Mouse (Mus musculus): ENCODE measurements around the gene Tmcc3.
"Not testable (repeated sequence)": the region's sequence is repeated elsewhere in the genome, so short reads cannot be mapped to it uniquely, and the experiment has no call there.

Tmcc3 gene

DNA sequence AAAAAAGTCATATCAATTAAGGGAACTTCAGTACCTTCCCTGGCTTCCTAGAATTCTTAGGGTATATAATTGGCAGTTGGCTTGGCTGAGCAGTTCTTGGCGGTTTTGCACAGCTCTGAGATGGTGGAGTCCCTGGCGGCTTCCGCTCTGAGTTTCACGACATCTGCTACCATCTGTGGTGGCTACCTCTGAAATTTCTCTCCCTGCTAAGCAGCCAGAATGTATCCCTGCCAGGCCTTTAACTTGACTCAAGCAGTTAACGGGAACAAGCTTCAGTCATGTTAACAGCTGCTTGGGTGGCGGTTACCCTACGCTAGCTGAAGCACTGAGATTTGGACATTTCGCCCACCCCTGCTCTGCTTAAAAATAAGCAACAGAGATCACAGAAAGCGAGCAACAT is 284.0 kb downstream of the Tmcc3 start:
- DNase-seq: no peak

DNA sequence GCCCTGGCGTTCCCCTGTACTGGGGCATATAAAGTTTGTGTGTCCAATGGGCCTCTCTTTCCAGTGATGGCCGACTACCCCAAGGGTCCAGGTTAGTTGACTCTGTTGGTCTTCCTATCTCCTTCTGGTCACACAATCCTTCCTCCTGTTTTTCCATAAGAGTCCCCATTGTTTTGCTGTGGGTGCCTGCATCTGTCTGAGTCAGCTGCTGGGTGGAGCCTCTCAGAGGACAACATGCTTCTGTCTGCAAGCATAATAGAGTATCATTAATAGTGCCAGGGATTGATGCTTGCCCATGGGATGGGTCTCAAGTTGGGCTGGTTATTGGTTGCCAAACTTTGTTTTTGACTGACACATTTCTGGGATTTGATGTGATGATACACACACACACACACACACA is 288.1 kb downstream of the Tmcc3 start:
- DNase-seq: not testable (repeated sequence)

DNA sequence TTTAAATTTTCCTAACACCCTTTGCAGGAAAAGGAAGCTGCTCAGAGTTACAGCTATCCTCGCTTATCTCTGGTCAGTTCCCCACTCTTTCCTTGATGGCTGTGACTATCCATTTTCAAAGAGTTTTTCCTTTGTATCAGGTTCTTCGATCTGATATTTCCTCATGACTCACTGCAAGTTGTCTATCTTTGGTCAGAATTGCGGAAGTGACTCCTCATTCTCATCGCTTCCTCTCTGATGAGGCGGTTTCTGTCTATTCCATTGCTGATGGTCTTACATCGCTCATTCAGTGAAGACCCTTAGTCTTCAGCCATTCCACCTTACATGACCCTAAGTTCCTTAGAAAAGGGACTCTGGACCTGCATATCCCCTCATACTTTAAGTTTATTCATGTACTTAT is 289.3 kb downstream of the Tmcc3 start:
- DNase-seq: no peak

DNA sequence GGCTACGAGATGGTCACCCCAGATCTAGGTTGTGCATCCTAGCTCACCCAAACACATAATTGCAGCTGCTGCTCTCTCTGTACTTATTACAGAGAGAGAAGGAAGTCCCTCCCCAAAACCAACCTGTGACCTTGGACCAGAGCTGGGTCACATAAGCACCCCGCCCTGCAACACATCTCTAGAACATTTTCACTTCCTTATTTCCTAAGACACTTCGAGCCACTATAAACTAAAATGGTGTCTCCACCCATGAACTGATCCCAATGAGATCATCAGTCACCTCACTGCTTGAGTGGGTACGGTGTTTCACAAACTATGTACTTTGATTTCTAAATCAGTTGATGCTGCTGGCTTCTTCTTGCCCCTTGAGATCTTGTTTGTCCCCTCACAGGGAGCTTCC is 293.7 kb downstream of the Tmcc3 start:
- no peak for DNase-seq

DNA sequence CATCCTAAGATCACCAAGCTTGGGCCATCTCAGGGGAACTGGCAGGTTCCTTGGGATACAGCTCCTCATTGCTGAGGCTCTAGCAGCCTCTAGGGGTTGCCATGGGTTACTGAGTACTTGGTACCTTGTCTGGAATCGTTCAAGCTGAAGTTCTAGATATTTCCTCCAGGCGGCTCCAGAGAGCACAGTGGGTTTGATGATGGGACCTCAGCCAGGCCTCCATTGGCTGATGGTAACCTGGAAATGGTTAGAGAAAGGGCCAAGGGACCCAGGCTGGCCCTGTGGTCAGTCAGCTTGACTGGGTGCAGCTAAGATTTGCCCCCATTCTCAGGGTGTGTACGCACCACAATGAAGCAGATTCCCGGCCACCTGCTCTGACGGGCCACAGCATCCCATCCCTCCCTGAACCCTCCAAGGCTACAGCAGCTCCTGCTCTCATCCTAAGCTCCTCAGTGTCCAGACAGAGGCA is 297.6 kb downstream of the Tmcc3 start:
- peak; percentile 55 to 65 for DNase-seq

DNA sequence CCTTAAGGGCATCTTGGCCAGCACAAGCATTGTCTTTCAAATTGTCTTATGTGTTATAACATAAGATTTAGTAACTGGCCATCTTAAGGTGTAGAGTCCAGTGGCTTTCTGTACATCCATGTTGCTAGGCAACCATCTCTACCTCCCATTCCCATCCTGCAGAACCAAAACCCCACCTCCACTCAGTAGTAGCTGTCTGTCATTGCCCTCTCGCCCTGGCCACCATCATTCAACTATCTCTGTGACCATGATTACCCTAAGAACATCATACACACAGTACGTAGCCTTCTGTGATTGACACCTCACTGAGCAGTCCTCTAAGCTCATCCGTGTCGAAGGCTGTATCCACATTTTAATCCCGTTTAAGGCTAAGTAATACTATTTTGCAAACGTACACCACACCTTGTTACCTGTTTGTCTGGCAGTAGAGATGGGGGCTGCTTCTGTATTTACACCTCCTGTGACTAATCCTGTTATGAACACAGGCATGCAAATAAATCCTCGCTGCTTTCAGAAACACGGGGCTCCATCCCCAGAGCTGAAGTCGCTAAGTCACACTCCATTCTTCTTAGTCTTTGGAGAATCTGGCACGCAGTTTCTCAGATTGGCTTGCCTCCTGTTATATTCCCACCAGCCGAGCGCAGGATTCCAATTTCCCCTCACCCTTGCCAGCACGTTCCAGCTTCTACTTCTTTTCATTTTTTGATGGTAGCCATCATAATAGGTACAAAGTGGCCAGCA is 299.6 kb downstream of the Tmcc3 start:
- no peak for DNase-seq

DNA sequence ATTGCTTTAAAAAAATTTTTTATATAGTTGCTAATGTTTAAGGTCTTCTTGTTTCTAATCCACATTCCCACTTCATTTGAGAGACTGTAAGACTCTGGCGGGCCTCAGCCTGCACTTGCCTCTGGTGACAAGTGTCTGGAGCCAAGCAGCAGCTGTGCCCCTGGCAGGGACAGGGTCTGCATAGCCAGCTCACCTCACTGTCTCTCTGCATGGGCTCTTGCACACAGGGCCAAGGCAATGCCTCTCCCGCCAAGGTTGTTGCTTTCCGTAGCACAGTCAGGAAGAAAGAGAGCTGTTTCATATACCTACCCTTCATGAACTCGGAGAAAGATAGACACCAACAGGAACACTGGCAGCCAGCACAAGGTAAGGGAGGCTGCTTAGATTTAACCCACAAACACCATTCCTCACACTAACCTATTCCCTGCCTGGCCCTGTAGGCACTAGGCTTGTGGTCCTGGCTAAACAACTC is 300.3 kb downstream of the Tmcc3 start:
- no peak for DNase-seq

DNA sequence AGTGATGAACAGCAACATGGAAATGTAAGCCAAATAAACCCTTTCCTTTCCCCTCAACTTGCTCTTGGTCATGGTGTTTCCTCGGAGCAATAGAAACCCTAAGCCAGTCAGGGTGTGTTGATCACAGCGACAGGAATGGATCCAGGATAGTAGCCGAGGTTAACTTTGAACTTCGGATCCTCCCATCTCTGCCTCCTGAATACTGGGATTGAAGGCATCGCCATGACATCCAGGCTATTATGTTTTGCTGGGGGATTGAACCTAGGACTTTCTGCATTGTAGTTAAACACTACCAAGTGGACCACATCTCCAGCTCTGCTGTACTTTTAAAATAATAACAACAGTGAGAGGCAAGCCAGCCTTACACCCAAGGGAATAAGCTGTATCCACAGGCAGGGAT is 307.8 kb downstream of the Tmcc3 start:
- DNase-seq: no peak

DNA sequence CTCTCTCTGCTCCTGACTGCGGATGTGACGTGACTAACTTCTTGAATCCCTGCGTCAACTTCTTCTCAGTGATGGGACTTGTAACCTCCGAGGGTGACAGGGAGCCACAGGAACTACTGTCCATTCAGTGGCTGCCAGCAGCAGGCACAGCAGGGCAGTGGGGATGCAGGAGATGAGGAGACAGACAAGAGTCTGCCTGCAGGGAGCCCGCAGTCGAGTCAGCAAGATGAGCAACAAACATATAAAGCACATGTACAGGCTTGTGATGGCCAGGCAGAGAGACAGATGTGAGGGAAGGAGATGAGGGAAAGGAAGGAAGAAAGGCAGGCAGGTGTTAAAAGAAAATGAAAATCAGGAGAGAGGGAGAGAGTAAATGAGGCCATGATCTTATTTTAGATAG is 308.8 kb downstream of the Tmcc3 start:
- DNase-seq: no peak

DNA sequence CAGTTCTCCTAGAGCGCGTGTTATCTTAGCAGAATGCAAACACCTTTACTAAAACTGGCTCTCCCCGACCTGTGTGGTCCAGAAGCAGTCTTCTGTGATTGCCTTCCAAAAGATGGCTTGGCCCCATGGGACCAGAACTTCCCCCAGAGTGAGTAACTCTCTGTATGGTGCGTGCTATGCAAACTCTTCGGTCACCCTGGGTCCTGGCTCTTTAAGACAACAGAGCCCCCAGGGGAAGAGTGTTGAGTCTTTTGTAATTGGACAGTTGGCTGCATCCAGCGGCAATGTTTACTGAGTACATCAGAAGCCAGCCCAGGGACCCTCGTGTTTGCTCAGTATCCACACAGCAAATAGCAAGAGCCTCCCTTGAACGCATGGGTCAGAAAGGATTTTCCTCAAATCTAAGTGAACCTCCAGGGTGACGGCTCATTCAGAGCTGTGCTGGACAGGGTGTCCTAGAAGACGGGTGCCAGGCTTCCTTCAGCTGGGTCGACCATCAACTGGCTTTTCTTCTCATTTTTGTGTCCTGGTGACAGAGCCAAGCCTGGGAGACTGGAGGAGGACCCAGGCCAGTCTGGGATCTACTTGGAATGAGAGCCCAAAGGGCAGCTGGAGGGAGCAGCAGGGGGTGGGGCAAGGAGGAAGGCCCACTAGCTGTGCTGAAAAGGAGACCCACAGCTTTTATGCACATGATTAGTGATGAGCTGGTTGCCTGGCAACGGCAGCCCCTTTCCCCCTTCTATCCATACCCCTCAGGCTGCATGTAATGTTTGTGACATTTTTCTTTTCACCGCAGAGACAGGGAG is 309.9 kb downstream of the Tmcc3 start:
- DNase-seq: peak; percentile 26 to 27

DNA sequence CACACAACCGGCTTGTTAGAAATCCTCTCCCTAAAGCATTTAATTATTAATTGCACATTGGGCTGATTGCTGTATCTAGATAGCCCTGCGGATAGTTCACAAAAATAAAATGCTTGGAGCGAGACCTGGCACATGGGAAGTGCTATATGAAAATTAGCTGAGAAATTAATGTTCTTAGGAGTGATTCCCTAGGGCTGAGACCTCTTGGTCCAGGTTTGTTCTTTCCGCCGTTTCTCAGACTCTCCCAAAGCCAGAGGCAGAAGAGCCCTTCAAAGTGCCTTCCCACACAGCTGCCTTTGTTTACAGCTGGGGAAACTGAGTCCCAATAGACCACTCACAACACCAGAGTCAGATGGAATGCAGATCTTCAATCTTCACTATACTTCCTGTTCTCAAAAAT is 310.5 kb downstream of the Tmcc3 start:
- DNase-seq: no peak

DNA sequence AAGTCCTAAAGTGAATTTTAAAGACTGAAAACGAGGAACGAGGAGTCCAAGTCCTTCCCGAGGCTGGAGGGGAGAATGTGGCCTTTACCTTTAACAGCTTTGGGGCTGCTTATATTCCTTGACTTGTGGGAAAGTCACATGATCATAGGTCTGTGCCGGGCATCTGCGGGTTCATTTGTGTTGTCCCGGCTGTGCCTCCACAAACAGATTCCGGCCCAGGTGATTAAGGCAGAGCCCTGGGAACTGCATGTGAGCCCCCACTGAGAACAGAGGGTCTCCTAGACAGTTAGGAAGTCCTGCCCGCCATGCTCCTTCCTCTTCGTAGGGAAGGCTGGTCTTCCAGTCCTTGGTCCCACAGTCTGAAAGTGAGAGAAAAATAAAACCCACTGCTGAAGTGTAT is 311.1 kb downstream of the Tmcc3 start:
- DNase-seq: no peak

DNA sequence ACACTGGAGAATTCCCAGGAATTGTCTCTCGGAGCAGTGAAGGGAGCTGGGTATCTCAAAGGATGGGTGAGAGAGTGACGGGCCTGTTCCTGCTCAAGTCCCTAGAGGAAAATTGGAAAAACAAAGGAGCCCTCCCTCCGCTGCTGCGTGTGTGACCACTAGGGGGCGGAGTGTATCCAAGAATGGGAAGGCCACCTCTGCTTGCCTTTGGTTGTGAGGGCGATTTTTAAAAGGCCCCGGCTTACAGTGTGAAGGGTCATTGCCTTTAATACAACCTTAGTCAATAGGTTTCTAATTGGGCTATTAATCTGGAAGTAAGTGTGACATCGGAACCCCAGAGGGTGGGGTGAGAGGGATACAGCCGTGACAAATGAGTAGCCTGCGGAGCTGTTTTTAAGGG is 311.9 kb downstream of the Tmcc3 start:
- DNase-seq: peak; percentile 79 to 86

DNA sequence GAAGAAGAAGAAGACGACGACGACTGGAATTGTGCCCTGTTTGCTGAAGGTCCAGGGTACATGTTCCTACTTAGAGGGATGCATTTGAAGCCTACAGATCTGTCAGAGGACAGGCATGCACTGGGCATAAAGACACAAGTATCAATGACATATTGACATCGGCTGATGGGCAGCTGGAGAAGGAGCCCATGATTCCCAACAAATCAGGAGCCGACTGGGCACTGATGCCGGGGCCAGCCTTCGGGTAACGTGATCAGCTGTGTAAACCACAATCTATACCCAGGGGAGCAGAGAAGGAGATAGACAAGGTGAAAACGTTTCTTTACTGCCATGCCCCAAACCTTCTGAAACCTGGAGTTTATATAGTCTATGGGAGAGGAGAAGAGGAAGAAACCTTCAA is 313.3 kb downstream of the Tmcc3 start:
- no peak for DNase-seq

DNA sequence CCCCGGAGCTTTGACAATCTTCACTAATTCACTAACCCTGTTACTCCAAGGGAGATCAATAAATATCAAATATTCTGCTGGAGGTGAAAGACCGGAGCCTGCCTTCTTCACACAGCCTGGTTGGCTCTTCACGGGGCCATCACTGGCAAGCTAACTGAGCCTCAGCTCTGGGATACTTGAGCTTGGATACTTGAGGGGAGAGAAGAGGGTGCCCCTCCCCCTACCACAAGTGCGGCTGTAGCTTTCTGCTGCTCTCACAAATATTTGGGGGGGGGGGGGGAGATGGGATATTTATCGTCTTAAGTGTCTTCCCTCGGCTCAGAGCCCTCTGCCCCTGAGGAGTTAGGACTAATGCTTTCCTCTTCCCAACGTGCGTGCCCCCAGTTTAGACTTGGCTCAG is 313.9 kb downstream of the Tmcc3 start:
- DNase-seq: no peak

DNA sequence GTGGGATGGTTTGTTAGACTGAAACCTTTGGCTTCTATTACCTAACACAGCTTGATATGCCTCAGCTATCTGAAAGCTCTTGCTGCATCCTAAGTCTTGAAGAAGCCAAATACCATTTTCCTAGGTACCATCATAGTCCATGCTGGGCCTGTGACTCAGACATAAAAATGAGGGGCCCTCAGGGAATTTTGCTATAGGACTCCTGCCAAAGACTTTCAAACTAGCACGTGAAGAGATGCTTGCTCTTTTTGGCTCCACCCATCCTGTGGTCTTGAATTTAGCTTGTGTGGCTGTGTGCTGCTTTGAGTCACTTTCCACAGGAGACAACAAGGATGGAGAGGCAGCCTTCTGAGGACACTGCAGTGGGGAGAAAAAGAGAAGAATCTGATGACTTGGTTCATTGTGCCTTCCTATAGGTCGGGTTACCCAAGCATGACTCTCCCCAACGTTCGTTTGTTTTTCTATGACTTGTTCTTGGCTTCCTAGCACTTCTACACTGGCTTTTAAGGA is 319.1 kb downstream of the Tmcc3 start:
- DNase-seq: no peak

DNA sequence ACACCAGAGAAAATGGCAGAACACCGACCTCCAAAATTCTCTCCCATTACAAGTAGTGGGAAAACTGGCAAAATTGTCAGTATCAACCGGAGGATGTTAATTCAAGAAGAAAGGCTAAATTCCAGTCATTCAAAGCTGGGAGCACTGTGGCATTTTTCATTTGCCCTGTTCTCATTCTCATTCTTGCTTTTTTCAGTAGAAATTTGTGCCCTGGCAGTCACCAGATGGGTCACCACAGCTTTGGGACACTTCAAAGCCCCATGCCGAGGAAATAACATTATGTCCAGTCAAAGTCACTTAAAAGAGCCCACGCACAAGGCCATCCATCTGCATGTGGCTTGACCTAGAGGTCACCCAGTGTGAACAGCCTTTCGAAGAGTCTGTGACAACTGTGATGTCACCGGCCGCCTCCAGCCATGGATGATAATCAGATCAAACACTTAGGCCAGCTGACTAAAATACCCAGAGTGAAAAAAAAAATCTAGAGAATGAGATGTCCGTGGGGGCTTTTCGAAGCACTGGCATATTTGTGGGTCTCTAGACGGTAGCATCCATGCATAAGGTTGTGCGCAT is 319.9 kb downstream of the Tmcc3 start:
- DNase-seq: no peak

DNA sequence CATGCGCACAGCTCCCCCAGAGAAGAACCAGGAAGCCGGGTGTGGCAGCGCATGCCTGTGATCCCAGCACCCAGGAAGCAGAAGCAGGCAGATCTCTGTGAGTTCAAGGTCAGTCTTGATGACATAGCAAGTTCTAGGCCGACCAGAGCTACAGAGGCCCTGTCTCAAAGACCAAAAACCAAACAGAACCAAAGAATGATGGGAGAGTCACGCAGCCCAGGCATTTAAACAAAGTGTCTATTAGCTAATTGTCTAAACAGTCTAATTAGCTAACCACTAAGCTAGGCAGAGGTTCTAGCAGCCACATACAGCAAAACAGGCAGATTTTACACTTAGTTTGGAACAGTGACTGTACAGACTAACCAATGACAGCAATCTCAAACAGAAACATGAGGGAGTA is 320.5 kb downstream of the Tmcc3 start:
- no peak for DNase-seq

DNA sequence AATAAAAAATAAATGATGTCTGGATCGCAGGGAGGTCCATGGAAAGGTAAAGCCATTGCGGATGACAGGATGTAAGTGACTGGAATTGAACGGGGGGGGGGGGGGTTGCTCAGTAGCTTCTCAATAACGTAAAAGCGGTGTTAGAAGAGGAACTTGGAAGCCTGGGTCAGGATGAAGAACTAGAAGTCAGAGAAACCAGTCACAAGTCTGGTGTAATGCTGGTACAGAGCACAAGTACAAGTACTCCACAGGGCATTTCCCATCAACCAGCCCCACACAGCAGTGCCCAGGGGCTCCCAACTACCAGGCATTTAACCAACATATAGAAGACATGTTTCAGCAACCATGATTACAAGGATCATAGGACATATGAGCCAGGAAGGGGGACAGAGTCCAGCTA is 326.9 kb downstream of the Tmcc3 start:
- no peak for DNase-seq

DNA sequence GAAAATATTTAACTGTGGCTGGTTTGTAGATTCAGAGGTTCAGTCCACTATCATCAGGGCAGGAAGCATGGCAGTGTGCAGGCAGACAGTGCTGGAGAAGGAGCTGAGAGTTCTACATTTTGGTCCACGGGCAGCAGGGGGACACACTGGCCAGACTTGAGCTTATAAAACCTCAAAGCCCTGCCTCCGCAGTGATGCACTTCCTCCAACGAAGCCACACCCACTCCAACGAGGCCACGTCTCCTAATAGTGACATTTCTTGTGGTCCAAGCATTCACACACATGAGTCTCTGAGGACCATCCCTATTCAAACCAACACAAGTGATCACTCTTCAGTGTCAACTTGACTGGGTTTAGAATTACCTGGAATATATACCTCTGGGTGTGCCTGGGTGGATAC is 327.5 kb downstream of the Tmcc3 start:
- DNase-seq: no peak

DNA sequence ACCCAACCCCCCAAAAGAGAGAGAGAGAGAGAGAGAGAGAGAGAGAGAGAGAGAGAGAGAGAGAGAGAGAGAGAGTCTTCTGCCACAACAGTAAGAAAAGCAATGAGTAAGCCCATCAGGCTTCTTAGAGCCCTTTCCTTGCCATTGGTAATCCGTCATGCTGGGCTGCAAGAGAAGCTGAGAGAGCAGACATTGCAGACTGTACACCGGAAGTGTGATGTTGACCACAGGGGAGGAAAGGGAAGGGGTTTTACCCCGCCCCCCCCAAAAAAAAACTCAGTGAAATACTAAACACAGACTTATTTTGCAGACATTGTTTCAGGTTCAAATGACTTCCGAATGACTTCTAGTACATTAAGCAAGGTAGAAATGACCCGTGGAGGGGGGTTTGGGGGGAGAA is 328.3 kb downstream of the Tmcc3 start:
- DNase-seq: no peak
